Mouse (Mus musculus): Measurements from ENCODE around the gene Senp3.
A peak's percentile ranks its signal among the peaks of the same experiment; 100 is the strongest.
"Not testable (repeated sequence)": the region's sequence is repeated elsewhere in the genome, so short reads cannot be mapped to it uniquely, and the experiment has no call there.

Senp3 gene

DNA sequence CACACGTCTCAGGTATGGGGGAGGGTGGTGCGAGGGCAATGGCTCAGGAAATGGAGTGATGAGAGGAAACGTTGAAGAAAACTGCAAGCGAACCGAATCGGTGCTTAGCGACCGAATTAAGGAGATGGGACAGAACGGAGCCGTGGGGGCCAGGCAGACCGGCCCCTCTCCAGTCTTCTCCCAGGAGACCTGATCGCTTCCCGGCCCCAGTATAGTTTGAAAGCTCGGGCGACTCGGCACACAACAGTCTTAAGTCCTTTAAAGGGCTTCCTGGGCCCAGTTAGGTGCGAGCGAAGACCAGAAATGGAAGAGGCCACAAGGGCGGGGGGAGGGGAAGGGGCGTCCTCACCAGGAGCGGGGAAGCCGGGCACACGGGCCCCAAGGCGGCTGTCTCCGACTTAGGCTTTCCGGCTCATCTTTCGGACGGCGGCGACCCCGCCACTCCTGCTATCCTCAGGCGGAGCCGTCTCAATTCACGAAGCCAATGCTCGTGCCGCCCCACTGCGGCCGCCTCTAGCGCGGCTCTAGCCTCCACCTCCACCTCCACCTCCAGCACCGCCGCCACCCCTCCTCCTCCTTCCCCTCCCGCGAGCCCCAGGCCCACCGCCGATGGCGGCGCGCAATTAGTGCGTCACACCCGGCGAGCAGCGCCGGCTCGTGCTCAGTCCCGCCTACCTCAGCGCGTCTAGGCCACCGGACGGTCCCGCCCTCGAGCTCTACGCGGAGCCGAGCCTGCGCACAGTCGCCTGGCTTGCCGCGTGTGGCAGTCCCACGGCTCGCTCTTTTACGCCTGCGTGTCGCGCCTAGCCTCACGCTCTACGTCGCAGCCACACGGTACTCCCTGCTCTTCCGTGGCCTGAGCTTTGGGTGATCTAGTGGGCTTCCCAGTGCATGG is at the start of gene Senp3:
Gene Senp3, minus strand, starts transcription at position 771 of the 895 bp plus-strand sequence.
- DNase-seq (ENCODE audit: low spot score in 2 of 2) = peak; percentile 94 to 95

DNA sequence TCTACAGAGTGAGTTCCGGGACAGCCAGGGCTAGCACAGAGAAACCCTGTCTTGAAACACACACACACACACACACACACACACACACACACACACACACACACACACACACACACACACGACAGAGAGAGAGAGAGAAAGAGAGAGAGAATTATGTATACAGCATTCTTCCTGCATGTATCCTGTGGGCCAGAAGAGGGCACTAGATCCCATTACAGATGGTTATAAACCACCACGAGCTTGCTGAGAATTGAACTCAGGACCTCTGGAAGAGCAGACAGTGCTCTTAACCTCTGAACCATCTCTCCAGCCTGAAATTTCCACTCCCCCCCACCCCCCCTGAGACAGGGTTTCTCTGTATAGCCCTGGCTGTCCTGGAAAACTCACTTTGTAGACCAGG is 49.5 kb upstream of the Senp3 start:
- DNase-seq (ENCODE audit: low spot score in 2 of 2) = not testable (repeated sequence)

DNA sequence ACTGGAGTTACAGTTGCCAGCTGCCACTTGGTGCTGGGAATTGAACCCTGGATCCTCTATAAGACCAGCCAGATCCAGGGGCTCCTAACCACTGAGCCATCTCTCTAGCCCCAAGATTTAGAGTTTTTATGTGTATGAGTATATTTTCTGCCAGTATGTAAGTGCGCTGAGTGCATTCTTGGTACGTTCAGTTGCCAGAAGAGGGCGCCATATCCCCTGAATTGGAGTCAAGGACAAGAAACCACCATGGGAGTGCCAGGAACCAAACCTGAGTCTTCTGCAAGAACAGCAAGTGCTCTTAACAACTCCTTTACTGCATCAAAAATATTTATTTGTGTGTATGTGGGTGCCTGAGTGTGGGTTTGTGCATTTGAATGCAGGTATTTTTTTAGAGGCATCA is 47.2 kb upstream of the Senp3 start:
- DNase-seq (ENCODE audit: low spot score in 2 of 2) = no peak

DNA sequence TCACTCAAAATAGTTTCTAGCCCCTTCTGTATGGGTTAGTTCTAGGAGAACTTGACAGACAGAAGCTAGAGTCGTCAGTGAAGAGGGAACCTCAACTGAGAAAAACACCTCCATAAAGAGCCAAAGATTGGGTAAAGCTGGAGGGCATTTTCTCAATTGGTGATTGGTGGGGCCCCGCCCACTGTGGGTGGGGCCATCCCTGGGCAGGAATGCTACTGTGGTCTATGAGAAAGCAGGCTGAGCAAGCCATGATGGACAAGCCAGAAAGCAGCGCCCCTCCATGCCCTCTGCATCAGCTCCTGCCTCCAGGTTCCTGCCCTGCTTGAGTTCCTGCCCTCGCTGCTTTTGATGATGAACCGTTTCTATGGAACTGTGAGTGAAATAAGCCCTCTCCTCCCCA is 44.1 kb upstream of the Senp3 start:
- no peak for DNase-seq (ENCODE audit: low spot score in 2 of 2)

DNA sequence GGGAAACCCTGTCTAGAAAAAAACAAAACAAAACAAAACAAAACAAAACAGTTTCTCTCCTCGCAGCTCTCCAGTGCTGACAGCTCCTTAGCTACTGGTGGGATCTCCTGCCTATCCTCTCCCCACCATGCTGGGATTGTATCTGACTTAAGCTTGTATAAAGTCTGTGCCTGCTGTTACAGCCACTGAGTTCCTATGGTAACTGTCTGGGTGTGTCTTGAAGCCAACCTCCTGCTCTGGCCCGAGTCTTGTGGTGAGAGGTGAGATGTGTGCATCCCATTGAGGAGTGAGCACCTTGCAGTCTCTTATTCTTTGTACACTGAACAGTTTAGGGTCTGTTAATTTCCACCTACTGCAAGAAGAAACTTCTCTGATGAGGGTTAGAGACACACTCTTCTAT is 41.2 kb upstream of the Senp3 start:
- DNase-seq (ENCODE audit: low spot score in 2 of 2) = no peak

DNA sequence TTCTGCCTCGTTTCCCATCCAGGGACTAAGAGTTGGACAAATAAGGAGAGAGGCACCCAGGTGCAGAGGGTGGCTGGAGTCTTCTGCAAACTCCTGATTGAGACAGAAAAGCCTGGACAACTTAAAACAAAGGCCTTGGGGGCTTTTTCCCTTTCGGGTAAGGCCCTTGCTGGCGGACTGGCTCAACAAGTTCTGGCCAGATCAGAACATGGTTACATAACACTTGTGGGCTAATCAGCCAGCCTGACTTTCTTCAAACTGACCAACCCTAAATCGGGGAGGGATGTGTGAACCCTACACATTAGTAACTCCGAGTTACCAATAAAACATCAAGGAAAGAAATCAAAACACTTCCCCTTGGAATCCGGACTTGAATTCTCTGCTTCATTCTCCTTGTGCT is 39.0 kb upstream of the Senp3 start:
- no peak for DNase-seq (ENCODE audit: low spot score in 2 of 2)

DNA sequence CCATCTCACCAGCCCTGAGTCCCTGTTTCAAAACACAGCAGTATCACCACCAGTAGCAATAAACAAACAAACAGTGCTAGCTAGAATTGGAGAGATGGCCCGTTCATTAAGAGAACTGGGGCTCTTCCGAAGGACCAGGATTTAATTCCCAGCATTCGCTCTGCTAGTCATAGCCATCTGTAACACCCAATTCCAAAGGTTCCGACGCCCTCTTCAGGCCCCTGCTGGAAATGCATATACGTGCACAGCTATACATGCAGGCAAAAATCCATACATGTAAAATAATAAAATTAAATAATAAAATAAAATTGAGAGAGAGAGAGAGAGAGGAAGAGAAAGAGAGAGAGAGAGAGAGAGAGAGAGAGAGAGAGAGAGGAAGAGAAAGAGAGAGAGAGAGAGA is 37.5 kb upstream of the Senp3 start:
- no peak for DNase-seq (ENCODE audit: low spot score in 2 of 2)

DNA sequence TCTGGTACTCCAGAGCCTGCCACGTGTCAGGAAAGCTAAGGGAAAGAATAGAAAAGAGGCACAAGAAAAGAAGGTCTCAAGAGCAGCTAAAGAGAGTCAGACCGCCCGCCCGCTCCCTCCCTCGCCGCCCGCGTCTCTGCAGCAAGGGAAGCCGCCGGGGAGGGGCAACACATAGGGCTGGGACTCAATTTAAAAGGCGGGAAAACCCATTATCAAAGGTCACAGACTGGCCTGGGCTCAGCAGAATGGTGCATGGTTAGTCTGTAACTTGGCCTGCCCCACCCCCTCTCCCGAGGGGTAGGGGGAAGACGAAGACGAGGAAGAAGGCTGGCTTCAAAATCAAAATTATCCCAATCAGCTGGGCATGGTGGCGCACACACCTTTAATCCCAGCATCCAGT is 36.8 kb upstream of the Senp3 start:
- DNase-seq (ENCODE audit: low spot score in 2 of 2) = no peak

DNA sequence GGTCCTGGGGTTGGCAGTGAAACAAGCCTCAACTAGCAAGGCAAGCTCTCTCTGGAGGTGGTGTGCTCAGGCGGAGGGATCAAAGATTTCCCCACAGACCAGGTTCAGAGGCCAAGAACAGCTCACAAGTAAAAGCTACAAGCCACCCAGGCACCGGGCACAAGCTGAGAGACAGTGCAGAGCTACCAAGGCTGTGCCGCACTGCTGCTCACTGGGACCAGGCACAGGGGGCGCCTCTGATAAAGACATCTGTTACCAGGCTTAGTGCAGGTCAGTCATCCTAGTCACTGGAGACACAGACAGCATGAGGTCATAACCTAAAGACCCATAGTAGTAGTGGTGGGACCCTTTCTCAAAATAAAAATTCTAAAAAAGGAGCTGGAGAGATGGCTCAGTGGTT is 35.1 kb upstream of the Senp3 start:
- DNase-seq (ENCODE audit: low spot score in 2 of 2) = no peak

DNA sequence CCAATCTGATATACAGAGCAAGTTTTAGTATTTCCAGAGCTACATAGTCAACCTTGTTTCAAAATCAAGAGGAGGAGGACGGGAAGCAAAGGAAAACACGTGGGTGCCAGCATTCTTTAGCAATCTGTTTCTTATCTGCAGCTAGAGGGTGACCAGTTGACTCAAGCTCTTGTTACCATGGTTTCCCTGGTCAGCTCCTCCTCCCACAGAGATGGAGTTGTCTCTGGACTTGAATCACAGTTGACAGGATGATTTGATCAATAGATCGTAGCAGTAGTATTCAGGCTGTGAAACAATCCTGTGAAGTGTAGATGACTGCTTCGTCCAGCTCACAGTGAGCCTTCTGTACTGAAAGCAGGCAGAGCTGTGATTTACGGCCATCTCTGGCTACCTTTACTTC is 34.0 kb upstream of the Senp3 start:
- no peak for DNase-seq (ENCODE audit: low spot score in 2 of 2)

DNA sequence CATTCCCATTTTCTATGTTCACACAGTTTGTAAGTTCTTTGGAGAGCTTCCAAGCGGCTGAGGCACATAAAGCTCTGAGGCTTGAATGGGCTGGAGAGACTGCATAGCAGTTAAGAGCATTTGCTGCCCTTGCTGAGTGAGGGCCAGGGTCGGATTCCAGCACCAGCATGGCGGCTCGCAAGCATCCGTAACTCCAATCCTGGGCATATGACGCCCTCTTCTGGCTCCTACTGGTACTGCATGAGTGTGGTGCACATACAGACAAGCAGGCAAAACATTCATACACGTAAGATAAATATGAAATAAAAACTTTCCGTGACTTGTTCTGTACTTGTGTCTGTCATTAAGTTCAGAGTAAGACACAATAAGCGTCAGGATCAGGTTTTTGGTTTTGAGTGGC is 33.6 kb upstream of the Senp3 start:
- no peak for DNase-seq (ENCODE audit: low spot score in 2 of 2)

DNA sequence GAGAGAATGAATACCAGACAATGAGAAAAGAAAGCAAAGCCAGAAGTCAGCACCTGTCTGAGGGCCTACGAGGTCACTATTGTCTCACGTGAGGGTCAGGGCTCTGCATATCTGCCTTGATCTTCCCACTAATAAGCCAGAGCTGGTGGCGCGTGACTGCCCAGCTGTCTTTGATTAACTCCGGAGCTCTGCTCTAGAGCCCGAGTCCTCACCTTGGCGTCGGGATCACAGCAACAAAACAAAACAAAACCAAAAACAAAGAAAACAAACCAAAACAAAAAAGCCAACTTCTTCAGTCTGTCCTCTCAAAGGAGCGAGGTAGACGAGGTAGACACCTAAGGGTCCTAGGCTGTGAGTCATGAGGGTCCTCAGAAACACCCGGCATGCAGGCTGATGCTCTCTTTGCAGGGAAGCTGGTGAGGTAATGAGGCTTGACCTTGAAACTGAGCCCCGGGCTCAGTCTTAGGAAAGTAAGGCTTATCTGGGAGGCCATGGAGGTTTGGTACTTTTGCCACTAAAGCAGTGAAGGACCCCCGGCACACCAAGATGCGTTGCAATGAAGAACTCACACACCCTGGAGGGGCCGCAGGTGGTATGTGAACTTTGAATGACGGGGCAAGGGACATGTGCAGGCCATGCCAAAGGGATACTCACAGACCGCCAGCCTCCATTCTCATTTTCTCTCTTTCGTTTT is 32.9 kb upstream of the Senp3 start:
- DNase-seq (ENCODE audit: low spot score in 2 of 2) = no peak

DNA sequence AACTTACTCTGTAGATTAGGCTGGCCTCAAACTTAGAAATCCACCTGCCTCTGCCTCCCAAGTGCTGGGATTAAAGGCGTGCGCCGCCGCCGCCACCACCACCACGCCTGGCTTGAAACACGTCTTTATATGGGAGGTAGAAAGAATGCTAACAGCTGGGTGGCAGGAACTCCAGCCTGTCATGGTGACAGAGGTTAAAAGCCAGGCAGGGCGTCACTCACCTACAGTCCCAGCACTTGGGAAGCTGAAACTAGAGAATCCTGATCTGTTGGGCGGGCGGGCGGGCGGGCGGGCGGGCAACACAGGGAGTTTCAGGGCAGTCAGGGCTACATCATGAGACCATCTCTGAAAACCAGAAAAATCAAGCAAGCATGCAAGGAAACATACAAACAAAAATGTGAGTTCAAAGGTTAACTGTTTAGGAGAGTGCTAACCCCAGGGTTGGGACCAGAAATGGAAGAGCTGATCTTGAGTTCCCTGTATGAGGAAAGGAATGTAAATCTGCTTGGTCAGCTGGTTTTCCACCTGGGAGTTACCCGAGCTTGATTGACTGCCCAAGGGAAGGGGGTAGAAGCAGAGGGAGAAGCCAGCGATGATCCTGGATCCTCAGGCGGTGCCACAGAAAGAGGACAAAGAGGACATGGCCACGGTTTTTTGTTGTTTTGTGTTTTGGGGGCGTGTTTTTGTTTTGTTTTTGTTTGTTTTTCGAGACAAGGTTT is 31.2 kb upstream of the Senp3 start:
- no peak for DNase-seq (ENCODE audit: low spot score in 2 of 2)

DNA sequence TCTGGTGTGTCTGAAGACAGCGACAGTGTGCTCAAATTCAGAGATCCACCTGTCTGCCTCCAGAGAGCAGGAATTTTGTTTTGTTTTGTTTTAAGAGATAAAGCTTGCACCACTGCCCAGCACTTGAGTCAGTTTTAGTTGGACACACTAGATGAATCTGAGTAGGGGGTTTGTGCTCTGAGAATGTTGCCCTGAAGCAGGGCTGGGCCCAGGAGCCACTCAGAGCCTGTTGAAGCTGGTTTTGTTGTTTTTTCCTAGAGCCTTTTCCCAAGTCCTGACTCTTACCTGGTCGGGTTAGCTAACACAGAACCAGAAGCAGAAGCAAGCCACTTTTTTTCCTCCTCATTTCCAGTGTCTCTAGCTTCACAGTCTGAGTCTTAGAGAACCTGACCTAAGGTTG is 29.2 kb upstream of the Senp3 start:
- no peak for DNase-seq (ENCODE audit: low spot score in 2 of 2)

DNA sequence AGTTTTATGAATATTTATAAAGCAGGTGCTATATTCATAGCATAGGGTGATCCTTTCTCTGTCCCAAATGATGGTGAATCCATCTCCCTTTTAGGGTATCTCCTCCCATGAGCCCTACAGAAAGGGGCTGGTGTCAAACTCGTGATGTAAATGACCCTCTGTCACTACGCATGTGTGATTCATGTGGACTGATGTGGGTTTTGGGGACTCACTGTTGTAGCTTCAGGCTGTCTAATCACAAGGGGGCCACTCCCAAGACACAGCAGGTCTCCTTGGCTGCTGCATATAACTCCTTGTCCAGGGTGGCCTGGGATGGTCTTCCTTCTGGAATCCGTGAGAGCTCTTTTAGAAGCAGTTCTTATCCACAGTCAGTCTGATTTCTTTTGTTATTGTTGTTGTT is 28.6 kb upstream of the Senp3 start:
- no peak for DNase-seq (ENCODE audit: low spot score in 2 of 2)

DNA sequence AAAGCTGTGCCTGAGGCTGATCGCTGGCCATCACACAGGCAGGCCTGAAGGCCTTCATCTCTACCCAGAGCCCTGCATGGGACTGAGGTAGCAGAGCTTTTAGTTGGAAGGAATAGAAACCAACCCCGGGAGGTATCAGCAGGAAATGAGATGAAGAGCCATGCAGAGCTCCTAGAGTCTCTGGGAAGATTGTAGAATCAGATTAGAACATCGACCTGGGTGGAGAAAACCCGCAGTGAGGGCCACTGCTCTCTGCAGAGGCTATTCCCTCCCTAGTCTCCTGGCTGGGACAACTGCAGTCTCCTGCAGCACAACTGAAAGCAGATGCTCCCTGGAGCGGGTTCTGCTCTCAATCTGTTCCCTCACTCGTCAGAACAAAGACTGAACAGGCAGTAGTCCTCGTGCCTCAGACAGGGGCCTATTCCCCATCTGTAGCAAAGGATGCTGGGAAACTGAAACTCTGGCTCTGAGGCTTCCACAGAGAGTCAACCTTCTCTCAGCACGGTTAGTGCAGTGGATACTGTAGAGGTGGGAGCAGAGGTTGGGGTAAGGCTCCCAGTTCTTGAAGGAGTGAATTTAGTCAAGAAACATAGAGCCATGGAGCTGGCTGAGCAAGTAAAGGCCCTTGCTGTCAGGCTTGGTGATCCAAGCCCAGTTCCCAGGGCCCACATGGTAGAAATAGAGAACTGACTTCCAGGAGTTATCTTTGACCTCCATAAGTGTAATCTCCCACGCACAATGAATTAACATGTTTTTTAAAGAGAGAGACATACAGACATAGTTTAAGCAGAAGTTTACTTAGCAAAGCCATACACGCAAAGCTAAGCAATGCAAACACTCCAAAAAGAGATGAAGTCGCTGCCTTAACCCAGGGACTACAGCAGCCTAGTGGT is 27.9 kb upstream of the Senp3 start:
- no peak for DNase-seq (ENCODE audit: low spot score in 2 of 2)

DNA sequence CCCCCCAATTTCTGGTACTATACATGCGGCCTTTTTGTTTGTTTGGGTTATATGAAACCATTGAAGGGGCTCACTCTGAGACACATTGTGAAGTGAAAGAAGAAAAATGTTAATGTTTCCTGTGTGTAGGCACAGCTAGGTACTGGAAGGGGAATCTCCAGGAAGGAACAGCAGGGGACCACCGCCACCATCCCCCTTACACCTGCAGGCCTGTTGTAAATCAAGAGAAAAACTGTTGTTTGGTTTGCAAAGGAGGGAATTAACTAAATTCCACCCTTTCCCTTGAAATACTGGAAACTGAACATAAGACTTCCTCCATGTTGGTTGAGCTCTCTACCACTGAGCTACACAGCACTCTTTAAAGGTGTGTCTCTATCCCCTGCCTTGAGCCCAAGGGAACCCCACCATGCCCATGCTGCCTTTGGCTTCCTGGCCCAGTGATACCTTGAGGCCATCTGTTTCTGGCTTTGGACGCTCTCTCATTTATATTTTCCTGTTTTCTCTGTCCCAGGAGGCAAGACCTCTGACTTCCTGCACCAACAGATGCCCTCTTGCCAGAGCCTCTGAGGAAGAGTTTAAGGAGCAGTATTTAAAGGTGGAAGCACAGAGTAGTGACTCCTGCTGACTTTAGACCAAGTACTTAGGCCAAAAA is 26.9 kb upstream of the Senp3 start:
- no peak for DNase-seq (ENCODE audit: low spot score in 2 of 2)

DNA sequence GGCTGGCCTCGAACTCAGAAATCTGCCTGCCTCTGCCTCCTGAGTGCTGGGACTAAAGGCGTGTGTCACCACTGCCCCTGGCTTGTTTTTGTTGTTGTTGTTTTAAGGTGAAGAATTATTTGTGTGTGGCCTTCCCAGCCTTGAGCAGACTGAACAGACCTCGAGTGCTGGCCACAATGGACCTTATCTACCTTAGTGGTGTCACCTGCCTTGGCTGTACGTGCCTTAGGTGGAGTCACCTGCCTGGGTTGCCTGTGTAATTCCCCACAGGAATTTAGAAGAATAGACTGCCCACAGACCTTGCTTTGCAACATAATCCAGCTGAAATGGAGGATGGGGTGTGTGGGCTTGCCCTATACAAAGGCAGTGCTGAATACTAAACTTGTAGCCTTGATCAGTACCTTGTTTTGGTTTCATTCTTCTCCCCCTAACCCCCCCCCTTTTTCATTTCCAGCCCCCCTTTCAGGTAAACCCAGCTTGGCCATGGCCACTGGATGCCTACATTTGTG is 26.0 kb upstream of the Senp3 start:
- no peak for DNase-seq (ENCODE audit: low spot score in 2 of 2)

DNA sequence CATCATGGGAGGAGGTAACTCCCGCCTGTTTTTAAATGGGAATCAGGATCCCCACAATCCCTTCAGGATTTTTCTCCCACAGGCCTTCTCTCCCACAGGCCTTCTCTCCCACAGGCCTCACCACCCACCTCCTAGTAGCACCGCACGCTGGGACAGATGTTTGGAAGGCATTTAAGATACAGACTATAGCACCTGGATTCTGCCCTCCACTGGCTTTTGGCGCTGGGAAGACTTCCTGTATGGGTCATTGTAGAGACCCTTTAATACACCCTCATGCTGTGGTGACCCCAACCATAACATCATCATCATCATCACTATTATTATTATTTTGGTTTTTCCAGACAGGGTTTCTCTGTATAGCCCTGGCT is 25.6 kb upstream of the Senp3 start:
- no peak for DNase-seq (ENCODE audit: low spot score in 2 of 2)

DNA sequence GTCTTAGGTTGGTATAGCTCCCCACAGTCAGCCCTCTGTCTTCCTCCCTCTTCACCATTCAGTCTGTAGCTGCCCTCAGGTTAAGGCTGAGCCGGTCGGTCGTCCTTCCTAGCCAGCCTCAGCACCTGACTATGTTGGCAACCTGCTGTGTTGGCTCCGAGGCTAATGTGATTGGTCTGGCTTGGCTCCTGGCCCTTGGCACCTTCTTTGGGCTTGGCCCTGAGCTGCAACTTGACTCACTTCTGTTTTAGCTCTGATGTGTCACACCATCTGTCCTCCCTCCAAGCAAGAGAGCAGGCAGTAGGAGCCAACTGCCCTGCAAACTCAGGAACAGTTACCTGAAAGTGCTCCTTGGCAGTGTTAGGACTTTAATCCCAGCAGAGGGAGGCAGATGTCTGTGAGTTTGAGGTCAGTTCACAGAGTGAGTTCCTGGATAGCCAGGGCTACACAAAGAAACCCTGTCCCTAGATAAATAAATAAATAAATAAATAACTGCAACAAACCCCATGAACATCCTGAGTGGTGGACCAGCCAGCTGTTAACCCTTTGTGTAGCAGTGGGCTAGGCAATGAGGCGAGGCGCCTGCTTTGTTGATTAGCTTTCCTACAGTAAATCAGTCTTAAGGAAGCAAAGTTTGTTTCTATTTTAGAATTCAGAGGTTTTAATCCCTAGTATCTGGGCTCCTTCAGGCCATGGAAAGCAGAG is 25.0 kb upstream of the Senp3 start:
- no peak for DNase-seq (ENCODE audit: low spot score in 2 of 2)

Measured in frontal cortex, postnatal 14 days (tissue).